Mouse (Mus musculus) ovary, postnatal 36 days (tissue): ENCODE measurements around the gene Yipf2.
"Not testable (repeated sequence)": the region's sequence is repeated elsewhere in the genome, so short reads cannot be mapped to it uniquely, and the experiment has no call there.

Experiments used
- DNase-seq: peaks from one replicate; pipeline ENCODE4 v3.0.0; 2022; ENCODE audit warnings: low spot score, mixed read lengths

The Yipf2 gene

GRCm38 (mm10) chr9:21557556-21557955 is 35.1 kb downstream of the Yipf2 start:
- DNase-seq, result no peak

- no peak for DNase-seq
Measured at GRCm38 (mm10) chr9:21556996-21557395, 35.6 kb downstream of the Yipf2 start.

GRCm38 (mm10) chr9:21555198-21555742 is 37.4 kb downstream of the Yipf2 start:
- DNase-seq, result no peak

GRCm38 (mm10) chr9:21553607-21554273 is 38.9 kb downstream of the Yipf2 start:
- no peak for DNase-seq

DNA sequence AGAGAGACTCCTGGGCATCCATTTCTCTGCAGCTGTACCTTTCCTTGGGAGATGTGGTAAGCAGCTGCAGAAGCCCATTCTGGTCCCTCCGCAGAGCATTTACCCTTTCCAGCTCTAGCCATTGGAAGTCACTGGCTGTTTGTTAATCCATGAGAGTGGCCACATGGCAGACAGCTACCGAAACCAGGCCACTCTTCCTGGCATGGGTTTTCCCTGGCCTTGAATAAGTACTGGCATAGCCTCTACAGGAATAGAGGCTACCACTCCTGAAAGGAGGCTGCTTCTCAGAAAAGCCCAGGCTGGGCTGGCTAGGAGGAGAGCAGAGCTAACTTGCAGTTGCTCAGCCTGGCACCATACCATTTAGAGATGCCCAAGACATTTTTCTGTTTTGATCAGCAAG is 41.6 kb downstream of the Yipf2 start:
- no peak for DNase-seq

GRCm38 (mm10) chr9:21547075-21547941 is 45.3 kb downstream of the Yipf2 start:
- no peak for DNase-seq

- DNase-seq, result no peak
Measured at GRCm38 (mm10) chr9:21546789-21547074, 45.9 kb downstream of the Yipf2 start, which contains the start of gene Carm1. Gene Carm1, plus strand, starts transcription at chr9:21546894.

DNA sequence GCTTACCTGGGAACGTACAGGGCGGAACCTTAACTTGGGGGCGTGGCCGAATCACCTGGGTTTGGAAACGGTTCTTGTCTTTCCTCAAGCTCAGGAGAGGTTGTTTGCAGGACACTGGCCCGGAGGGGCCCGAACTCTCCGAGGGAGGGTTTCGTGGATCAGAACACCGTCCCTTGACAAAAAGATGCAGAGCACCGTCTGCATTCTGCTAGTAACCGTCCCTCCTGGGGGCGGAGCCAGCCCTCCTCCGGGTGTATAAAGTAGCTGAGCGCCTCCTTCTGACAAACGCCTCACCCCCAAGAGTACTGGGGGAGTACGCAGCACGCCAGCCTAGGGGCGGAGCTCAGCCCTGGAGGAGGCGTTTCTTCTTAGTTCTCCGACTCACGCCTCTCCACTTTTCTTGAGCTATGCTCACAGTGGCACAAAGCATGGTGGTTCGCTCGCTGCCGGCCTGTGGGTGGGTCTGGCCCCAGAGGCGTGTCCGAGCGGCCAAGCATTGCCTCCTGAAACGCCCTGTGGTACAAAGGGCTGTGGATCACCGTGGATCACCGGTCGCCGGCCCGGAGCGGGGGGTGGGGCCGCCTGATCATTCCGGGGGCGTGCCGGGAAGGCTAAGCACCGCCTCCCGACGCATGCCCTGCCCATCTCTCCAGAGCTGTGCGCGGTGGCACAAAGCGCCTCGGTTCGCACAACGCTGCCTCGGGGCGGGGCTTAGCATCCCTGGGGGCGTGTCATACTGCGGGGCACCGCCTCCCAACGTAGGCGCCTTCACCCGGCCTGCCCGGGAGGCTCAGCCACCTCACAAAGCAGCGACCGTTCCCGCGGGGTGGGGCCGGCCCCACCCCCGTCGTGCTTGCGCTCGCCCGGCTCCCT is 46.5 kb downstream of the Yipf2 start:
- DNase-seq, result peak; percentile 100

- DNase-seq, result no peak
Measured at GRCm38 (mm10) chr9:21545351-21545915, 47.2 kb downstream of the Yipf2 start.

- not testable (repeated sequence) for DNase-seq
Measured at GRCm38 (mm10) chr9:21542001-21542400, 50.6 kb downstream of the Yipf2 start.

DNA sequence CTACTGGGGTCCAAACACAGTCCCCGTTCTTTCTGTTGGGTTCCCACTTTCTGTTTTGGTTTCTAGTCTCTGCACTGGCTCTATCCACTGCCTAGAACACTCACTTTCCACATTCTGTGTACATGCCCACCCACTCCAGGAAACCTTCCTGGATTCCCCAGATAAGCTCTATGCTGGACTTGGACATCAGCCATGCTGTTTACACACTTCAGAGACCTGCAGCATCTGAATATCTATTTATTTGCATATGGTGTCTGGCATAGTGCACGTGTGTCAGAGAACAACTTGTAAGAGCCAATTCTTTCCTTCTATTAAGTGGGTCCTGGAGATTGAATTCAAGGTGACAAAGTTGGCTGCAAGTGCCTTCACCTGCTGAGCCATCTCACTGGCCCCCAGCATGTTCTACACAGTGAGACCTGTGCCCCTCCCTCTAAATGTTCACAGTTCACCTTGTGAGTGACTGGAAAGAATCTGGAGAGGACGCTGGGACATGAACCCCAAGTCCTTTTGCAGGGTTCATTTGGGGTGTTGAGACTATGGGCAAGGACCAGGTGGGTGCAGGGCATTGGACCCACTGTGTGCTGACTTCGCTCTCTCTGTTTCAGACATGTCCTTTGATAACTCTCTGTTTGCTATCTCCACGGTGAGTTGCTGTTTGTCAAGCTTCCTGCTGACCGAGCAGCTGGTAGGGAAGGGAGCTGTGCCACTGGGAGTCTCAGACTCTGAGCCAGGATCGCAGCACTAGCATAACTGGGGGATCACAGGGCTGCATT is 52.5 kb downstream of the Yipf2 start:
- DNase-seq, result no peak
